Mouse (Mus musculus): ENCODE data around the gene Ddx60.

- TF ChIP-seq CTCF (IDR thresholded peaks at IDR 0.05; ENCODE audit: extremely low read depth, insufficient read depth, low read length) (no peak), POLR2A (IDR thresholded peaks at IDR 0.05; ENCODE audit: extremely low read depth, insufficient read depth, low read length) (no peak)
Observed at GRCm38 (mm10) chr8:62080195-62080802, 152.4 kb downstream of the Ddx60 start.
